Mouse (Mus musculus) MEL (cell line): ENCODE measurements around the gene Serpinb6a.

Experiments used
- CHD2 ChIP-seq: IDR thresholded peaks from 2 replicates; pipeline ENCODE4 v1.6.1; 2011; ENCODE audit warnings: low read length, improper control_type of control experiment
- CTCF ChIP-seq, 3 experiments: IDR thresholded peaks in 2 of 3; conservative IDR thresholded peaks in 1 of 3; 2 replicates each; pipeline ENCODE4 v1.5.1; 2011 to 2012; ENCODE audit warnings: low read length in 3 of 3, low read depth in 2 of 3, mild to moderate bottlenecking in 2 of 3, improper control_type of control experiment in 1 of 3, inconsistent platforms in 1 of 3, mixed read lengths in 1 of 3, moderate library complexity in 1 of 3; ENCODE audit not compliant: control insufficient read depth in 1 of 3, insufficient read depth in 1 of 3, poor library complexity in 1 of 3, severe bottlenecking in 1 of 3
- EP300 ChIP-seq, 2 experiments: IDR thresholded peaks; 2 replicates each; pipeline ENCODE4 v1.6.1; 2011; ENCODE audit warnings: improper control_type of control experiment in 2 of 2, low read length in 2 of 2, low read depth in 1 of 2, mild to moderate bottlenecking in 1 of 2
- ETS1 ChIP-seq: IDR thresholded peaks from 2 replicates; pipeline ENCODE4 v1.6.1; 2012; ENCODE audit warnings: low read depth, mild to moderate bottlenecking, inconsistent platforms, low read length, improper control_type of control experiment, moderate library complexity
- GATA1 ChIP-seq: IDR thresholded peaks from 2 replicates; pipeline ENCODE4 v1.6.1; 2011; ENCODE audit warnings: low read depth, low read length, improper control_type of control experiment
- MAFK ChIP-seq: IDR thresholded peaks from 2 replicates; pipeline ENCODE4 v1.6.1; 2011; ENCODE audit warnings: low read depth, mild to moderate bottlenecking, low read length, improper control_type of control experiment, borderline replicate concordance
- MXI1 ChIP-seq: IDR thresholded peaks from 2 replicates; pipeline ENCODE4 v1.6.1; 2011; ENCODE audit warnings: mild to moderate bottlenecking, low read depth, low read length, improper control_type of control experiment
- POLR2A ChIP-seq, 2 experiments: IDR thresholded peaks; 2 replicates each; pipeline ENCODE4 v1.6.1; 2011 to 2012; ENCODE audit warnings: low read length in 2 of 2, mild to moderate bottlenecking in 2 of 2, control low read depth in 1 of 2, improper control_type of control experiment in 1 of 2, low read depth in 1 of 2, moderate library complexity in 1 of 2; ENCODE audit not compliant: control insufficient read depth in 1 of 2, insufficient read depth in 1 of 2, poor library complexity in 1 of 2
- RCOR1 ChIP-seq: IDR thresholded peaks from 2 replicates; pipeline ENCODE4 v1.6.1; 2012; ENCODE audit warnings: low read depth, mild to moderate bottlenecking, inconsistent platforms, low read length, improper control_type of control experiment
- USF1 ChIP-seq: IDR thresholded peaks from 2 replicates; pipeline ENCODE4 v1.6.1; 2014; ENCODE audit warnings: low read depth, mild to moderate bottlenecking, inconsistent platforms, low read length, improper control_type of control experiment, moderate library complexity

DNA sequence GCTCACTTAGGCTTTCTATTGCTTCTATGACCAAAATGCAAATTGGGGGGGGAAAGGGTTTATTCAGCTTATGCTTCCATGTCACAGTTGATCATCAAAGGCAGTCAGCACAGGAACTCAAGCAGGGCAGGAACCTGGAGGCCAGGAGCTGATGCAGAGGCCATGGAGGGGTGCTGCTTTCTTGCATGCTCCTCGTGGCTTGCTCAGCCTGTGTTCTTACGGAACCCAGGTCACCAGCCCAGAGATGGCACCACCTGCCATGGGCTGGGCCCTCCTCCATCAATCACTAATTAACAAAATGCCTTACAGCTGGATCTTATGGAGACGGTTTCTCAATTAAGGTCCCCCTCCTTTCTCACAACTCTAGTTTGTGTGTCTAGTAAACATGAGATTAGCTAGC, 37.5 kb upstream of the Serpinb6a start:
- TF ChIP-seq MXI1 (no peak), POLR2A (IDR thresholded peaks at IDR 0.05; ENCODE audit: control insufficient read depth in 1 of 2, insufficient read depth in 1 of 2, low read depth in 1 of 2, low read length in 2 of 2, poor library complexity in 1 of 2) (no peak), CTCF (IDR thresholded peaks at IDR 0.05 in 2 of 3, conservative IDR thresholded peaks at IDR 0.05 in 1 of 3; ENCODE audit: control insufficient read depth in 1 of 3, insufficient read depth in 1 of 3, low read depth in 2 of 3, low read length in 3 of 3, poor library complexity in 1 of 3, severe bottlenecking in 1 of 3) (no peak), RCOR1 (no peak), GATA1 (no peak), USF1 (no peak), EP300 (IDR thresholded peaks at IDR 0.05; ENCODE audit: low read depth in 1 of 2, low read length in 2 of 2) (no peak), MAFK (no peak), CHD2 (no peak), ETS1 (no peak)
